Mouse (Mus musculus) cerebellum, adult 11-12 months (tissue): ENCODE results near the gene Foxo3.

ENCODE experiments used
- DNase-seq: peaks from one replicate; pipeline ENCODE4 v3.0.0; 2022

The Foxo3 gene

DNA sequence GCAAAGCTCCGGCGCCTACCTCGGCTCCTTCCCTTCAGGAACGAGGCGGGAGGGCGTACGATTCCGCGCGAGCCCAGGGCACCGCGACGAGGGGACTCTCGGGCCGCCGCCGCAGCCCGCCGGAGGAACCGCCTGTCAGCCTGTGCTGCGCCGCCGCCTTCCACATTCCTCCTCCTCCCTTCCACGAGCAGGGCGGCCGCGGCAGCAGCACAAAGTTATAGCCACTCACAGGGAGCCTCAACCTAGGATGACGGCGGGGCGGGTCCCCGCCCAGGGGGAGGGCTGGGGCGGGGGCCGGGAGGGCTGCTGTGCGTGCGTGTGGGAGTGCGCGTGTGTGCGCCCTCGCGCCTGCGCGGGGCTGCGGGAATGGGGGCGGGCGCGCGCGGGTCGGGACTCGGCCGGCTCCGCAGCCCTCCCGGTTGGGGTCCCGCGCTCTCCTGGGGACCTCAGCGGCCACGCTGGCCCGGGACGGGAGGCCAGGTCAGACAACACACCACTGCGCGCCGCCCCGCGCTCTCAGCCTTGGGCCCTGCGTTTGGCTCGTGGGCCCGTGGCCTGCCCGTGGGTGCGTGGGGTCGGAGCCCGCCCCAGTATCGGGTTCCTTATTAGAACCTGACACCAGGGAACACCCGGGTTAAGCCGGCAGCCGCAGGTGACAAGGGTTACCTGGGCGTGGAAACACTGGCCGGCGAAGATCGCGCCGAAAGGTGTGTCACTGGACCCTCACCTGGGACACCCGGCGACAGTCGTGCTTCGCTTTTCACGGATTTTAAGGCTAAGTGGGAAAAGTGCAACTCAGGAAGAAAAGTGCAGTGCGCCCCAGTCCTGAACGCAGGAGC is at the start of gene Foxo3:
Foxo3 (minus strand) TSS at position 249 of the 839 bp plus-strand sequence.
- peak; percentile 89 for DNase-seq

DNA sequence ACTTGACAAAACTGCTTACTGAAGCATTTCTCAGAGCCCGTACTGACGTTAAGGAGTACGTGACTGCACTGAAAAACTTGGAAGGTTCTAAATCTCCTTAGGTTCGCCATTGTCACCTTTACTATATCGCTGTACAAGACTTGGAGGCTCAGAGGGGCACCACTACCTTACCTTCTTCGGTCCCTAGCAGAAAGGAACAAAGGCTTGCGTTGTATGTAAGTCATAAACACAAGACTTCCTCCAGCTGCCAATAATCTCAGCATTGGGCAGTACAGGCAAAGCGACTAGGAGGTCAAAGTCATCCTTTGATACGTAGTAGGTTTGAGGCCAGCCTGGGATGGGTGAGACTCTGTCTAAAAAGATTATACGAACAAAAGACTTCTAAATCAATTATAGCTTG is 48.8 kb upstream of the Foxo3 start:
- DNase-seq, result no peak

DNA sequence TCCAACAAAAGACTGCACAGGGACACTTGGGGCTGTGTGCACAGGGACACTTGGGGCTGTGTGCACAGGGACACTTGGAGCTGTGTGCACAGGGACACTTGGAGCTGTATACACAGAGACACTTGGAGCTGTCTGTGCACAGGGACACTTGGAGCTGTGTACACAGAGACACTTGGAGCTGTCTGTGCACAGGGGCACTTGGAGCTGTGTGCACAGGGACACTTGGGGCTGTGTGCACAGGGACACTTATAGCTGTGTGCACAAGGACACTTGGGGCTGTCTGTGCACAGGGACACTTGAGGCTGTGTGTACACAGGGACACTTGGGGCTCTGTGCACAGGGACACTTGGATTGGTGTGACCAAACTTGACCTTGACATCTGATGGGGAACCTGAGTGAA is 47.4 kb upstream of the Foxo3 start:
- no peak for DNase-seq

DNA sequence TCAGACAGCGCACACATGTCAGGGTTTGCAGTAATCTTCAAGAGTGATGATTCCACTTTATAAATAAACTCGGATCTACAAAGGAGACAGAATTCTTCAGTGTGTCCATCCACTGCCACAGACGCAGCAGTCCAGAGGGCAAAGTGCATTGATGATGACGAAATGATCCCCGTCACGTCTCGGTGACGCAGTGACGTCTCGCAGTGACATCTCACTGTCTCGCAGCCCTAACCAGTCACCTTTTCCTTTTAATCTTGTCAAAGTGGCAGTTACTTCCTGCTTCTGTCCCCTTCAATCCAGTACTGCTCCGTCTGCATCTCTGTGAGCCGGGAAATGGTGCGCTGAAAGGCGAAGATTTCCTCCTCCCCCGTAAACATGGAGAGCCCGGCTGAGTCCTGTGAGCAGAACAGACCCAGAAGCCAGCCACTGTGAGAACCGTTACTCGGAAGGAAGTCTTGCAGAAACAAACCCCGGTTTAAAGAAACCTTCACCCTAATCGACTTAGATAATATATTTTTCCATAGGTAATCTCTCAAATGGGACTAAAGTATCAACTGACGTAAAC is 36.7 kb upstream of the Foxo3 start:
- DNase-seq, result no peak

DNA sequence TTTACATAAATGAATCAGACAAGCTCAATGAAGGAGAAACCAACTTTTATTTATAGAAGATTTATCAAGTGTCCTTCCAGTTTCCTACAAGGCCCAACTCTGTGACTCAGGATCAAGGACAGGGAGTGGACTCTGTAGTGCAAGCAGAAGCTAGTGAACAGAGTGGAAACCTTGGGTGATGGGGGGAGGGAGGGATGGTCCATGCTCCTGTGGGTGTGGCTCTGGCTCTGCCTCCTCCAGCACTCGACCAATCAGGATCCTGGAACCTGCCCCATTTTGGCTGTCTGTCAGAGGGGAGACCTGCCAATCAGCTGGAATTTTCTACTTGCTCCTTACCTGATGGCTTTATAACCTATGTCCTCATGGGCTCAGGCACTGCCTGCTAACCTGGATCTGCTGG is 36.0 kb upstream of the Foxo3 start:
- no peak for DNase-seq

DNA sequence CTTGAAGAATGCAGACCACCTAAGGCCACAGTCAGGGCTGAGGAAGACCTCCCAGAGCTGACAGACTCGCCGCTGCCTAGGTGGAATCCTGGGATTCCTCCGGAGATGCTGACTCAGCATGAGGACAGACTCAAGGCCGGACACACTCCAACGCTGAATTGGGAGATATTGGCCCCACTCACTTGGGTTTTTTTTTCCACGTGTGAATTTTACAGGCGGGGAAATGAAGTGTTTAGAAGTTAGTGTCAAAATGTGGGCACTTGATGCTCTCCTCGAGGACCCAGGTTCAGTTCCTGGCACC is 32.1 kb upstream of the Foxo3 start:
- DNase-seq, result no peak

DNA sequence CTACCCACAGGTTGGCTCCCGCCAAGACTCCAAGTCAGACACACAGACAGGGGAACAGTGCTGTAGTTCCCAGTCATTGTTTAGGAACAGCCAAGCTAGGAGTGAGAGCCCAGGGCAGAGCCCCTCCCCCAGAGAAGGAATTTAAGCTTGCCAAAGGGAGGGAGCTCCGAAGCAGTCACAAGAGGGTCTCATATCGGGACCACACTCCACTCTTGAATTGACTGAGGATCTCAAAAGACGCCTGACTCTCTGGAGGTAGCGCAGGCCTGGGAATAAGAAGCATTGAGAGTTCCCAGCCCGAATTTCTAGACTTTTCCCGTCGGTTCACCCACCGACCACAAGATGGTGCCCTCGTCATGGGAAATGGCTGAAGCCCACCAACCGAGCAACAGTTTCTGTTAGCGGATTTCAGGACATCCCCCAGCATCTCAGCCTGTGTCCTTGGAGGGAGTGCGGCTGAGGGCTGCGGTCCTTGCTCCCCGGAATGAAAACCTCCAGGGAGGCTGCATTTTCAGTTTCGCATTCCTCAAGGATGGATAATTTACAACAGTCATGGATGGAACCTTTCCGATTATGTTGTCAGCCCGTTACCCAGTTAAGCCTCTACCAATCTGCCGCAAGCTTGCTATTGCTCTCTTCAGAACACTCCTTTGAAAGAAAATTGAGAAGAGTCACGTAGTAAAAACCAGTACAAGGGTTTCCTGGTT is 31.6 kb upstream of the Foxo3 start:
- peak; percentile 39 for DNase-seq

DNA sequence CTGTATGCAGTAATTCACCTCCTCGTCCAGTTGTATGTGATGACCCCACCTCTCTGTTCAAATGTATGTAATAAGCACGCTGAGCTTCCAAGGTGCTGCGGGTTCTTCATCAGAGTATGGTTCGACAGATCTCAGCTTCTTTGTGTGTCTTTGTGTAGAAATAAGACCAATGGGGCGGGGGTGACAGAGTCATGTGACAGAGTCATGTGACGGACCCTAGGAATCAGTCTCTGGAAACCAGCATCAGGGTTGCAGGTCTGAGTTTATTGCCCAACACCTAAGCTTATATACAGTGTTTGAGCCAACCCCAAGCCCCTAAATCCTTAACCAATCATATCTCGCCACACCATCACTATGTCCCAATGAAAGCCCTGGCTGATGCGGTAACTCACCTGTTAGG is 29.9 kb upstream of the Foxo3 start:
- no peak for DNase-seq

DNA sequence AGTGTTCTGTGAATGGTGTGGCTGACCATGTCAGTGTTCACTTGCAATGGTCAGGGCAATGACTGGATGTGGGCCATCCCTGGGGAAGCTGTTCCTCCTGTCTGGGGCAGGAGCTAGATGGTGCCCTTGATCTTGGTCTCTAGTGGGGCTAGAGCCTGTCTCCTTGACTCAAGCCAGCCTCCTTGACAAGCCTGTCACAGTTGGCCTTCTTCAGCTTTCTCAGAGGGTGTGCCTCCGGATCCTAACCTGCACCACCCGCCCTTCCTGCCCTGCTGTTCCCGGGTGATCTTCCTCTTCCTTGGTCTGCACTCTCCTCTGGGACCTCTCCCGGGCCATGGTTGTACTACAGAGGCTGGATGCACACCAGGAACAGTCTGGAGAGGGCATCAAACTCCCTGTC is 24.2 kb upstream of the Foxo3 start:
- no peak for DNase-seq

DNA sequence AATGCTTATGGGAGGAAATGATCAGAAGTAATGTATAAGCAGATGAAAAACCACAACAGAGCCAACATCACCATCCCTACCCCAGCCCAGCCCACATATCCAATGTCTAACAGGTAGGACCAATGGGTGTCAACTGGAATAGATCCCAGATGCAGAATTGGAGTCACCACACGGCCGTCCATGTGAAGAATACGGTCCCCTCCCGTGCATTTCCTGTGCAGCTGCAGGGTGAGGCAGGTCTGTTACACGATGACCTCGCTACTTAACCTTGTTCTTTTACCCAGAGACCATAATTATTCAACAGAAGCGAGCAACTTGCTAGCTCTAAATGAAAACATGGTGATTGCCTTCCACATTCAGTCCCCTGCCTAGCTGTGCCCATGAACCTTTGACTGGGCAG is 23.4 kb upstream of the Foxo3 start:
- no peak for DNase-seq

DNA sequence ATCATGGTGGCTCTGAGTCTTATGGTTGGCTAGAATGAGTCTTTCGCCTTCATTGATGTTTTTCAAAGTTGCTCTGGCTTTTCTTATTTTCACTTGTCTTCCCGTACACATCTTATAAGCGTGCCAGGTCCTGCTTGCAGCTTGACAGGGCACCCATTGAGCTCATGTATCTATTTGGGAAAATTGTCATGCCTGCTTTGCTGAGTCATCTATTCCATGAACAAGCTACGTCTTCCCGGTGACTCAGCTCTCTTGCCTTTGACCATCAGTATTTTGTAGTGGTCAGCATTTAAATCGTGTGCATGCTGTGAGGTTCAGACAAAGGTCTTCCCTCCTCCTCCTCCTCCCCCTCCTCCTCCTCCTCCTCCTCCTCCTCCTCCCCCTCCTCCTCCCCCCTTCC is 22.9 kb upstream of the Foxo3 start:
- DNase-seq, result no peak

DNA sequence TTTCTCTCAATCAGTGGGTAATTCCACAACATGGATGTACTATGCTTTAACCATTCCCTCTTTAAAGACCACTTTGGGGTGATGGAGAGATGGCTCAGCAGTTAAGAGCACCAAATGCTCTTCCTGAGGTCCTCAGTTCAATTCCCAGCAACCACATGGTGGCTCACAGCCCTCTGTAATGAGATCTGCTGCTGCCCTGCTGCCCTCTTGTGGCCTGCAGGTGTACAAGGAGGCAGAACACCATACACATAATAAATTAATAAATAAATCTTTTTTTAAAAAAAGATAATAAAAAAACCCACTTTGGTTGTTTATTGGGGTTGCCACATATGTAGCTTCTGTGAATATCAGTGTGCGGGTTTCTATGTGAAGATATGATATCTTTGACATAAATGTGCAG is 21.4 kb upstream of the Foxo3 start:
- no peak for DNase-seq

DNA sequence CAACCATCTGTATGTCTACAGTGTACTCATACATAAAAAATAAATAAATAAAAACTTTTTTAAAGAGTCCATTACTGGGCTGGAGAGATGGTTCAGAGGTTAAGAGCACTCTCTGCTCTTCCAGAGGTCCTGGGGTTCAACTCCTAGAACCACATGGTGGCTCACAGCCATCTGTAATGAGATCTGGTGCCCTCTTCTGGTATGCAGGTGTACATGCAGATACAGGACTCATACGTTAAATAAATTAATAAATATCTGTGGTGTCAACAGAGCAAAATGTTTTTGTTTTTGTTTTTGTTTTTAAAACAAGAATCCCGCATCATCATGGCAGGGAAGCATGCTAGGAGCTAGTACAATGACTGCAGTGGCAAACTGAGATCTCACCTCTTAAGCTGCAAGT is 20.6 kb upstream of the Foxo3 start:
- DNase-seq, result no peak

DNA sequence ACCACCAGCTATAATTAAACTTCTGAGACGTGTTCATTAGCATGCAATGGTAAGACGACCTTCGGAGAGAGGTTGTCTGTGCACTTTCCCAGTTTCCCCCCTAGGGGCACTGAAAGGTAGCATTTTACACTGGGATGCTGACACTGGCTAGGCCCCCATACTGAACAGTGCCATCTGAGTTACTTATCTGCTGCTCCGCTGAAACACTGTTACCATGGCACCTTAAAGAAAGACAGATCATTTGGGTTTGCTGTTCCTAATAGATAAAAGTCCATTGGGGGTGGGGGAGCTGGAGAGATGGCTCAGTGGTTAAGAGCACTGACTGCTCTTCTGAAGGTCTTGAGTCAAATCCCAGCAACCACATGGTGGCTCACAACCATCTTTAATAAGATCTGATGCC is 20.0 kb upstream of the Foxo3 start:
- DNase-seq, result no peak

DNA sequence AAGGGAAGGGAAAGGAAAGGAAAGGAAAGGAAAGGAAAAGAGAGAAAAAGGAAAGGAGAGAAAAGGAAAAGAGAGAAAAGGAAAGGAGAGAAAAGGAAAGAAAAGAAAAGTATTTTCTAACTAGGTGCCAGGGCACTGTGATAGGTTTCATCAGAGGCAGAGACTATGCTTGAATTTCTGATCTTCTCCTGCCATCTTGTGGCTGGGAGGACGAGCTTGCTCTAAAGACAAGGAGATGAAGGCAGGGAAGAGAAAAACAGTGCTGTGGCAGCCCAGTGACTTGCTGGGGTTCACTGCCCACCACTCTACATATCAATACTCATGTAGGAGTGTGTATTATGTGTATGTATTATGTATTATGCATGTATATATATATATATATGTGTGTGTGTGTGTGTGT is 18.5 kb upstream of the Foxo3 start:
- no peak for DNase-seq

DNA sequence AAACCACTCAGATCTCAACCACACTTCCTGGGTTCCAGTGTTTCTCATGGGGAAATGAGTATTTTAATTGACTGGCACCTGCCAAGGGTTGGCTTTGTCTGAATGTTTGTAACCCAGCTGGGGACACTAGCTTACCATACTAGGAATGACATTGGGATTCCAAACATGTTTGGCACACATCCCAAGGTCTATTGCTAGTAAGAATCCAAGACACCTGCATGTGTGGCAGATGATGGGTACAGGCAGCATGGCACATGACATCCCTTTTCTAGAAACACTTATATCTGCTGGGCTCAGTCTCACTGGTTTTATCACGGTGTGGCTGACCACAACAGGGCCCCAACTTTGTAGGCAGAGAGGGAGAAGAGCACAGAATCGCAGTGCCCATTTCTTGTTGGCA is 17.8 kb upstream of the Foxo3 start:
- DNase-seq, result no peak

DNA sequence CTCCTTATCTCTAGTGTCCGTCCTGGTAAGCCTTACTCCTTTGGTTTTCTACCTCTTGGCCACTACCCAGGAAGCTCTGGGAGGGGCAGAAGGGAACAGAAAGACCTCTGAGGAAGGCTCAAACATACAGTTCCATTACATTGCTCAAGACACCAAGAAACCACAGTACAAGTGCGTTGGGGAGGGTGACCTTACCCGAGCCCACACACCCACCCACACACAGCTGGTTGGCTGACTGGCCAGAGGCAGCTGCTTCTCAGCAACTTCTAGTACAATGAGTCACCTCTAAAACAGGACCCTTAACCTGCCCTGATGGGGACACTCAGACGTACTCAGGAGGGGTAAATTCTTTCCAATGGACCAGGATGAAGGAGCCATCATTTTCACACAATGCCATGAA is 17.3 kb upstream of the Foxo3 start:
- no peak for DNase-seq

DNA sequence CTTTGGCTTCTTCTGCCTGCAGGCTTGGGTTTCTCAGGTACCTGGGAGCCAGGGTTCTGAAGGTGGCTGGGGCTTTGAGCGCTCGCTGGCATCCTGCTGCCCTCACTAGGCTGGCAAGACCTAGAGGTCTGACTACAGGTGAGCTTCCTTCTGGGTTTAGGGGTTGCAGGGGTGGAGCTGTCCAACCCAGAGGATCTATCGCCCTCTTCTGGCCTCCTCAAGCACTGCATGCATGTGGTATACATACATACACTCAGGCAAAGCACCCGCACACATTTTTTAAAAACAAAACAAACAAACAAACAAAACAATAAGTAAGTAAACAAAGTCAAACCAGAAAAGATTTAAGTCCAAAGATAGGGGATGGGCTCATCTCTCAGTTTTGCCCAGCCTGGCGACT is 14.8 kb upstream of the Foxo3 start:
- DNase-seq, result no peak

DNA sequence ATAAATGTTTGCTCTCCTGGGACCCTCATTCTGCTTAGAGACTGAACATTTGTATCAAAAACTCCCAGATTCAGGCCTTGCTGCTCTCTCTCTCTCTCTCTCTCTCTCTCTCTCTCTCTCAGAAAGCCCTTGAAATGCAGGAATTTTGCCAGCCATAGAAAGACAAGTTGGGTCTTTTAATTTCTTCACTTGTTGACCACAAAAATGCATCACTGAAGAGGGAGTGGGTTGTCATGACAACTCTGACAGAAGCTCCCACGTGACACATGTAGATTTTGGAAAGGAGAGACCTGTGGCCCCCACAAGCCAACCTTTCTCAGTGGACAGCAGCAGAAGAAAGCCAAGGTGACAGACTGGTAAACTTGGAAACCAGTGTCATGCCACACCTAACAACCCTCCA is 11.1 kb upstream of the Foxo3 start:
- no peak for DNase-seq

DNA sequence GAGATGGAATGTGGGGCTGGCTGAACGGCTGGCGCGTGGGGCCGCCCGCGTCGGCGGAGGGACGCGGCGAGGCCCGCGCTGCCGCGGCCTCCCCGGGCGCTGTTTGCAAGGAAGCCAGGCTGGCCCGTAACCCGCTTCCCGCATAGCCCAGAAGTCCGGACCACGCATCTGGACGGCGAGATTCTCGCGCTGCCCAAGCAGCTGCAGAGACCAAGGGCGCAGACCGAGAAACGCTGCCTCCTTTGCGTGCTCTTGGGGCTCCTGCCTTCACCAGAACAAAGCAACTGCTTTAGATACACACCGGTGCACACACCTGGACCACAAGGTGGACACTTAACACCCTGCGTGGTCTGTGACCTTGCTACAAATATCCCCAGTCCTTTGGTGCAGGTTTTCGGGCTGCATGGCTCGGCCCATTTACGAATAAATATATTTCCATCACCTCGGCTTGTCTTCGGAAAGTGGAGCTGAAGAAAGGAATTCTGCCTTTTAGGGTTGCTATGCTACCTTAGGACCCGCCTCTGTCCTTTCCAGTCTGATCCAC is 1.8 kb upstream of the Foxo3 start:
- no peak for DNase-seq

DNA sequence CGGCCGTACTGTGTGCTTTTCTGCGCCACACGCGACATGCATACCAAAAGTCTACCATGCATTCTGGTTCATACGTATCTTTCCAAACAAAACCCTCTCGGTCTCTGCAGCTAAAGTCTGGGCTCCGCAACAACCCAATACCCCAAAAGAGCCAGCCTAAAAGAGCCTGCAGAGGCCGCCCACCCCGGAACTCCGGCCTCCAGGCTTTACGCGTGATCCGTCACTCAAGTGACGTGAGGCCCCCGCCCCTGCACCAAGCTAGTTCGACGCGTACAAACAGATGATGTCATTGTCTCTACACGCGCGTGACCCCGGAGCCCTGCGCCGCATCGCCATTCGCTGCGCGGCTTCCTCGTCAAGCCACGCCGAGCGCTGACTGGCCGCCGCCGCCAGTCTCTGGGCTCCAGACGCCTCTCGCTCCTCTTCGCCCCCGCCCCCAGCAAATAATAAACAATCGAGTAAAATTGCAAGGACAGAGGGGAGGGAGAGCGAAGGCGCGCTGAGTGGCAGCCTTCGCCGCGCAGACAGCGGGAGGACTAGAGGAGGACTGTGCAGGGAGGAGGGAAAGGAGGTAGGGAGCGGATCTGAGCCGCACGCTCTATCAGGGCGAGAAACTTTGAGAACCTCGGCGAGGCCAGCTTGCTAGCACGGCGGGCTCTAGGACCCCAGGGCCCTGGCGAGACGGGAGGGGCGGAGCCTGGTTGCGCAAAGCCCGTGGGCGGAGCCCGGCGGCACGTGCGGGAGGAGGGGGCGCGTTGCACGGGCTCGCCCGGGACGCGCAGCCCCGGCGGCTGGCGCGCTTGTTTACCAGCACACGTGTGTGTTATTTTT is 1.1 kb upstream of the Foxo3 start:
- peak; percentile 99 for DNase-seq

DNA sequence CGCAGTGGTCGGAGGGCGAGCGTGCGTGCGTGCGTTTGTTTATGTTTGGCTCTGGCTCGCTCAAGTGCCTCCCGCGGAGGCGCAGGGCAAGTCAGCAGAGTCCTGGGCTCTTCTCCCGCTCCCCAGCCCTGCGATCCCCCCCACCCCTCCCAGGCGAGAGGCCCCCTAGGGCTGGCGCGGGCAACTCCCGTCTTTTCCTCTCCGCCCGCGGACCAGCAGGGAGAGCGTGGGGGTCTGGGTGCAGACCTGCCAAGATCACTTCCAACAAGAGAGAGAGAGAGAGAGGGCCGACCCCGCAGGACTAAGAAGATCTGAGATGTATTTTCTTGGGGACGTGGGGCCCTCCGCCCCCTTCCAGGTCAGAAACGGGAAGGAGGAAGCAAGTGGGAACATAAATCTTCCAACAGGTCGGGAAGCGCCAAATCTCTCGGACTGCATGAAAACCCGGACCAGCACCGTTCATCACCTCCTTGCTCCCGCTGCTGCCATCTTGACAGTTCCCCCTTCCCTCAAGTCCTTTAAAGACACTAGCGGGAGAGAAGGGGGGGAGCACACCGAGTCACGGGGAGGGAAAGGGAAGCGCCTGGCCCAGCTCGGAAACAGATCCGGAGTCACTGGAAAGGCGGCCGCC is 569 bp downstream of the Foxo3 start:
- DNase-seq, result no peak

DNA sequence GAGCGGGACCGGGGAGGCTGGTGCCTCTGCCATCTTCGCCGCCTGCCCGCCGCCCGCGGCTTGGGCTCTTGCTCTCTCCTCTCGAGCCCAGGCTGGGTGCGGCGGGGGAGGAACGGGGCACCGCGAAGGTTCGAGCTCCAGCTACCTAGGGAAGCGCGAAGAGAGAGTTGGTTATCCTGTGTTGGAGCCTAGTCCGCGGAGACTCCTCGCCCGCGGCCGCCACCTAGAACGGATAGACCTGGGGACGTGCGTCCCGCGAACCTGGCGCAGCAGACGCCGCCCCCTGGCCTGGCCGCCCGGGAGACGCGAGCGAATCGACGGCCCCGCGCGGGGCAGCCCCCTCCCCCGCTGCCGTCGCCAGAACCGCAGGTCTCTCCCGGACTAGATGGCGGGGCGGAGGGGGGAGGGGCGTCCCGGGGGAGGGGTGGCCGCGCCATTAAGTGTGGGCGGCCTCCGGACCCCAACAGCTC is 1.1 kb downstream of the Foxo3 start:
- DNase-seq, result peak; percentile 73
